Mouse (Mus musculus): ENCODE data around the gene Tgoln1. TPM values are rescaled to one million over a fixed set of nuclear protein-coding genes. Genes with fewer than 3 reads are reported as not detected.
A peak's percentile ranks its signal among the peaks of the same experiment; 100 is the strongest.

Tgoln1 gene
- polyA plus RNA-seq, 1 experiment from 2014 or later, result 42.3 TPM

- no peak overlapping the region for H3K4me3 ChIP-seq (replicated peaks; ENCODE audit: low read depth, low read length)
- 48% methylated on average over 10 of the region's 10 CpGs for WGBS
- no peak overlapping the region for H3K4me2 ChIP-seq (ENCODE audit: low read length)
- no peak overlapping the region for H3K9ac ChIP-seq (ENCODE audit: low read depth, low read length)
- ATAC-seq (replicated peaks; ENCODE audit: low FRiP score, low read depth) (peak; percentile 27; the same call in 1 of the 2 replicates), DNase-seq (ENCODE audit: low spot score) (peak; percentile 86)
- H3K4me1 ChIP-seq (replicated peaks; ENCODE audit: insufficient read depth, low read length), result no peaks in the 10 kb centered on the region
- peak; percentile 94 for TF ChIP-seq CTCF (IDR thresholded peaks at IDR 0.05; ENCODE audit: low read depth)
- H3K27ac ChIP-seq, result no peak overlapping the region
- no peaks in the 10 kb centered on the region for H3K27me3 ChIP-seq (ENCODE audit: insufficient read depth, low read length)
- H3K36me3 ChIP-seq (ENCODE audit: insufficient read depth, low read length), result 0 out of 2 replicates have a peak, but pooled peaks cover 3% of the 10 kb centered on the region
- no peaks in the 10 kb centered on the region for H3K9me3 ChIP-seq (replicated peaks; ENCODE audit: low read length)
These were observed 30.6 kb upstream of the Tgoln1 start for GRCm38 (mm10) chr6:72647383-72647820.

DNA sequence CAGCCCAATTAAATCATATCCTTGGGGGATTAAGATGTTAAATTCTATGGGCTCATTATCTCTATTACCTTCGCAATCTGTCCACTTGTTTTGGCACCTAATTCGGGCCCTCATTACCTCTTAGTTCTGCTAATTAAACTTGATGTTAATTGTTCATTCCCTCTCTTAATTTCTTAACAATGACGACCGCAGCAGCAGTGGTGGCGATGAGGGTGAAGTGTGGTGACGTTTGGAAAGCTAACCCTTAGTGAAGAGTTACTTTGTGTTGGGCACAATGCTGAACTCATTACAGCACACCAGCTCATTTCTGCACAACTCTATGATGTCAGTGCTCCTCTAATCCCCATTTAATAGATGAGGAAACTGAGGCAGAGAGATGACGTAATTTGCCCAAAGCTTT is 28.6 kb upstream of the Tgoln1 start:
- no peak for TF ChIP-seq CTCF (IDR thresholded peaks at IDR 0.05; ENCODE audit: low read depth)
- no peak for DNase-seq (ENCODE audit: low spot score)
- H3K36me3 ChIP-seq (ENCODE audit: insufficient read depth, low read length), result 0 out of 2 replicates have a peak, but pooled peaks cover 3% of the 10 kb centered on the region

DNA sequence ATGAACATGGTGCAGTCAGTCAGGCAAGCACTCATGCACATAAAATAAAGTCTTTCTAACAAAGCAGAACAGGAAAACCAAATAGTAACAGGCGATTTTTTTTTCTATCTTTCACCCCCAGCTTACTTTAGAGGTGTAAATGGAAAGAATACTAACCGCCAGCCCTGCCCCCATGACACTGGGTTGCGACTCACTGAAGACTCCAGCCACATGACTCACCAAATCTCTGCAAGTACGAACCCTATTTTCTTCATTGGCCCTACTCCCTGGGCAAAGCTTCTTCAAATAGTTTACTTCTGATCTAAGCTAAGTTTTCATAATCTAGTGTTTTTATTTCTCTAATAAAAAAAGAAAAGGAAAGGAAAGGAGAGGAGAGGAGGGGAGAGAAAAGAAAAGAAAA is 27.8 kb upstream of the Tgoln1 start:
- H3K36me3 ChIP-seq (ENCODE audit: insufficient read depth, low read length), result 0 out of 2 replicates have a peak, but pooled peaks cover 3% of the 10 kb centered on the region
- no peak for TF ChIP-seq CTCF (IDR thresholded peaks at IDR 0.05; ENCODE audit: low read depth)
- H3K9me3 ChIP-seq (replicated peaks; ENCODE audit: low read length), result no peaks in the 10 kb centered on the region
- no peak for ATAC-seq (replicated peaks; ENCODE audit: low FRiP score, low read depth)
- H3K27ac ChIP-seq, result no peak overlapping the region
- 79% methylated on average over 4 of the region's 4 CpGs for WGBS
- no peak overlapping the region for H3K9ac ChIP-seq (ENCODE audit: low read depth, low read length)
- no peaks in the 10 kb centered on the region for H3K27me3 ChIP-seq (ENCODE audit: insufficient read depth, low read length)
- no peak for DNase-seq (ENCODE audit: low spot score)
- H3K4me3 ChIP-seq (replicated peaks; ENCODE audit: low read depth, low read length), result no peak overlapping the region
- no peaks in the 10 kb centered on the region for H3K4me1 ChIP-seq (replicated peaks; ENCODE audit: insufficient read depth, low read length)
- no peak overlapping the region for H3K4me2 ChIP-seq (ENCODE audit: low read length)

More for the DNA sequence above, 28.6 kb upstream of the Tgoln1 start:
- no peak for ATAC-seq (replicated peaks; ENCODE audit: low FRiP score, low read depth)
- Histone ChIP-seq H3K9me3 (replicated peaks; ENCODE audit: low read length) (no peaks in the 10 kb centered on the region), H3K27me3 (ENCODE audit: insufficient read depth, low read length) (no peaks in the 10 kb centered on the region), H3K4me3 (replicated peaks; ENCODE audit: low read depth, low read length) (no peak overlapping the region), H3K4me1 (replicated peaks; ENCODE audit: insufficient read depth, low read length) (no peaks in the 10 kb centered on the region), H3K27ac (no peak overlapping the region), H3K4me2 (ENCODE audit: low read length) (no peak overlapping the region), H3K9ac (ENCODE audit: low read depth, low read length) (no peak overlapping the region)
- WGBS, result 84% methylated on average over 7 of the region's 7 CpGs

DNA sequence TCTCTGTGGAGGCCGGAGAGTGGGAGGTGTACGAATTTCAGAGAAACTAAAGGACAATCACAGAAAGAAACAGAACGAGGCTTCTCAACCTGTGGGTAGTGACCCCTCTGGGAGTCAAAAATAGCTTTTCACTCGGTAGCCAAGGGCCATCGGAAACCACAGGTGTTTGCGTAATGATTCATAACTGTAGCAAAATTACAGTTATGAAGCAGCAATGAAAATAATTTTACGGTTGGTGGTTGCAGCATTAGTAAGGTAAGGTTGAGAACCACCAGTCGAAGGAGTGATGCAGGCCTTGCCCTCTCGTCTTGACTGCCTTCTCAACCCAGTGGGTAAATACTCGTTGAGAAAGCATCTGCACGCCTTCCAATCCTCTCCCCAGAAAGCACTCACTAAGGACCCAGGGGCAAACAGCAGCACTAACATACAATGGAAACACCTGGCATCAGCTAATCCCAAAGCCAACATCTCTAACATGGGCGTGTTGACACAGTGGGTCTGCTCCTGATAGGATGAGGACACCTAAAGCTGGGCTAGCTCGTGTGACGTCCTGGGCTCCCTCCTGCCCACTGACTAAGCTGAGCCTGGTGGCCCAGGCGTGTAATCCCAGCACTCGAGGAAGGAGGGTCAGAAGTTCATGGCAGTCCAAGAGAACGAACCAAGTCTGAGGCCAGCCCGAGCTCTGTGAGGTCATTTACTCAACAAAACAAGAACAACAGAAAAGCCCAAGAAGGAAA is 24.6 kb upstream of the Tgoln1 start:
- no peak overlapping the region for H3K9ac ChIP-seq (ENCODE audit: low read depth, low read length)
- no peak overlapping the region for H3K4me2 ChIP-seq (ENCODE audit: low read length)
- ATAC-seq (replicated peaks; ENCODE audit: low FRiP score, low read depth) (no peak), DNase-seq (ENCODE audit: low spot score) (no peak)
- H3K27me3 ChIP-seq (ENCODE audit: insufficient read depth, low read length), result no peaks in the 10 kb centered on the region
- no peak overlapping the region for H3K4me3 ChIP-seq (replicated peaks; ENCODE audit: low read depth, low read length)
- no peak for TF ChIP-seq CTCF (IDR thresholded peaks at IDR 0.05; ENCODE audit: low read depth)
- H3K27ac ChIP-seq, result no peak overlapping the region; the same call in 1 of the 2 replicates
- H3K4me1 ChIP-seq (replicated peaks; ENCODE audit: insufficient read depth, low read length), result no peaks in the 10 kb centered on the region
- 77% methylated on average over 18 of the region's 18 CpGs for WGBS
- no peaks in the 10 kb centered on the region for H3K36me3 ChIP-seq (ENCODE audit: insufficient read depth, low read length)
- no peaks in the 10 kb centered on the region for H3K9me3 ChIP-seq (replicated peaks; ENCODE audit: low read length)

- DNase-seq (ENCODE audit: low spot score) (no peak), ATAC-seq (replicated peaks; ENCODE audit: low FRiP score, low read depth) (no peak)
- Histone ChIP-seq H3K4me2 (ENCODE audit: low read length) (no peak overlapping the region), H3K9me3 (replicated peaks; ENCODE audit: low read length) (no peaks in the 10 kb centered on the region), H3K27ac (no peak overlapping the region), H3K27me3 (ENCODE audit: insufficient read depth, low read length) (no peaks in the 10 kb centered on the region), H3K9ac (ENCODE audit: low read depth, low read length) (no peak overlapping the region), H3K36me3 (ENCODE audit: insufficient read depth, low read length) (peaks cover 10% of the 10 kb centered on the region; the same call in 1 of the 2 replicates), H3K4me1 (replicated peaks; ENCODE audit: insufficient read depth, low read length) (no peaks in the 10 kb centered on the region), H3K4me3 (replicated peaks; ENCODE audit: low read depth, low read length) (no peak overlapping the region)
- TF ChIP-seq CTCF (IDR thresholded peaks at IDR 0.05; ENCODE audit: low read depth), result peak; percentile 57
- WGBS, result 74% methylated on average over 3 of the region's 3 CpGs
These were observed 20.1 kb upstream of the Tgoln1 start for GRCm38 (mm10) chr6:72636940-72637339.

DNA sequence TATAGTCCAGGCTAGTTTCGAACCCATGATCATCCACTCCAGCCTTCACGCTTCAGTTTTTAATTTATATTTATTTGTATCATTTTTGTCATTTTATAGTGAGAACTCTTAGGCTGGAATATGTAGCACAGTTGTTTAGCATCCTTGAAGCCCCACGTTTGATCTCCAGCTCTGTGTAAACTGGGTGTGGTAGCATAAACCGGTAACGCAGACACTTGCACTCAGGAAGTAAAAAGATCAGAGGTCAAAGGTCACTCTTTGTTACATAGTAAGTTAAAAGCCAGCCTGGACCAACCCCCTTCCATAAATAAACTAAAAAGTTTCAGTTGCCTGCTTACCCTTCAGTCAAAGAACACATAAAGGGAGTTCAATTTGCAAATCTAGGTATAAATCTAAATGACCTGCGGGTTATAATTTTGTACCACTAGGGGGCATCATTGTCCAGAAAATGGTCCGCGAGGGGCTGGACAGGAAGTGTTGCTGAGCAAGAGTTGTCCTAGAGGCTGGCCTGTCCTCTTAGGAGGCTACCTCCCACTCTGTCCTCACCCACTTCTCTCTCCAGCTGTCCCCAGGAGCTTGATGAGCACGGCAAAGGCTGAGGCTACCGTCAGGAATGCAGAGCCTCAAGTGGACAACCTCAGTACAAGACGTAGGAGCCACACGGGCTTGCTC is 19.1 kb upstream of the Tgoln1 start:
- Histone ChIP-seq H3K9me3 (replicated peaks; ENCODE audit: low read length) (no peaks in the 10 kb centered on the region), H3K4me2 (ENCODE audit: low read length) (no peak overlapping the region), H3K27me3 (ENCODE audit: insufficient read depth, low read length) (no peaks in the 10 kb centered on the region), H3K9ac (ENCODE audit: low read depth, low read length) (no peak overlapping the region), H3K36me3 (ENCODE audit: insufficient read depth, low read length) (peaks cover 17% of the 10 kb centered on the region; the same call in 1 of the 2 replicates), H3K4me3 (replicated peaks; ENCODE audit: low read depth, low read length) (no peak overlapping the region), H3K4me1 (replicated peaks; ENCODE audit: insufficient read depth, low read length) (no peaks in the 10 kb centered on the region), H3K27ac (peak overlapping the region; percentile 27; the same call in 1 of the 2 replicates)
- WGBS, result 30% methylated on average over 12 of the region's 12 CpGs
- ATAC-seq (replicated peaks; ENCODE audit: low FRiP score, low read depth), result peak; percentile 88
- peak; percentile 93 for DNase-seq (ENCODE audit: low spot score)
- peak; percentile 83 for TF ChIP-seq CTCF (IDR thresholded peaks at IDR 0.05; ENCODE audit: low read depth)

Measured in kidney, postnatal 0 days (tissue).